Mouse (Mus musculus): Measurements from ENCODE around the gene Klk1b4. TPM values are rescaled to one million over a fixed set of nuclear protein-coding genes. Genes with fewer than 3 reads are reported as not detected.
"Not testable (repeated sequence)": the region's sequence is repeated elsewhere in the genome, so short reads cannot be mapped to it uniquely, and the experiment has no call there.

Klk1b4 gene
- polyA plus RNA-seq, 1 experiment from 2014 or later = not detected

DNA sequence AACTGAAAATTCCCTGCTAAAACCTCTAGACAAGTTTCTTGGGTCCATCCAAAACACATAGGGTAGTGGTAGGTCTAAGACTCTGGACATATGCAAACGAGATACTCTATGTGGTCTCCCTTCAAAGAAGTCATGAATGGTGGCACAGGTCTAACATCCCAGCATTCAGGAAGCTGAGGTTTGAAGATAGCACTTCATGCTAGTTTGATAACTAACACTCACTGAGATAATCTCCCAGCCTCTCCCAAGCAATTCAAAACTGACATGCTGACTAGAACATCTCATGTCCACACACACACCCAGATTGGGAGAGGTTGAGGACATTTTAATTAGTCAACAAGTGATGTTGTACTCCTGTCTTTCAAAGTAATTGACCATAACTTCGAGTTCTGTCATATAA lies 32.7 kb downstream of the Klk1b4 start:
- Histone ChIP-seq H3K4me1 (peaks cover under 1% of the 10 kb centered on the region; the same call in 1 of the 2 replicates), H3K4me3 (no peak overlapping the region), H3K27ac (no peak overlapping the region), H3K4me2 (no peak overlapping the region), H3K36me3 (no peaks in the 10 kb centered on the region), H3K9ac (no peak overlapping the region), H3K9me3 (no peaks in the 10 kb centered on the region), H3K27me3 (no peaks in the 10 kb centered on the region)
- no peak for ATAC-seq (ENCODE audit: borderline replicate concordance, extremely low read depth, low FRiP score, low TSS enrichment)
- whole genome bisulfite sequencing = 32% methylated on average over 2 of the region's 2 CpGs

DNA sequence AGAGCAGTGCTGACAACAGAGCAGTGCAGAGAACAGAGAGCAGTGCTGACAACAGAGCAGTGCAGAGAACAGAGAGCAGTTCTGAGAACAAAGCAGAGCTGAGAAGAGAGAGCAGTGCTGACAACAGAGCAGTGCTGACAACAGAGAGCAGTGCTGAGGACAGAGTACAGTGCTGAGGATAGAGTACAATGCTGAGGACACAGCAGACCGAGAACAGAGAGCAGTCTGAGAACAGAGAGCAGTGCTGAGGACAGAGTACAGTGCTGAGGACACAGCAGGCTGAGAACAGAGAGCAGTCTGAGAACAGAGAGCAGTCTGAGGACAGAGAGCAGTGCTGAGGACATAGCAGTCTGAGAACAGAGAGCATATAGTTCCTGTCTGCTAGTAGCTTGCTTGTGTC lies 33.5 kb downstream of the Klk1b4 start:
- 33% methylated on average over 1 of the region's 1 CpGs for WGBS
- Histone ChIP-seq H3K36me3 (no peaks in the 10 kb centered on the region), H3K4me1 (peaks cover 7% of the 10 kb centered on the region; the same call in 1 of the 2 replicates), H3K4me2 (no peak overlapping the region), H3K9ac (no peak overlapping the region), H3K4me3 (no peak overlapping the region), H3K9me3 (no peaks in the 10 kb centered on the region), H3K27me3 (no peaks in the 10 kb centered on the region), H3K27ac (no peak overlapping the region)
- ATAC-seq (ENCODE audit: borderline replicate concordance, extremely low read depth, low FRiP score, low TSS enrichment) = no peak

DNA sequence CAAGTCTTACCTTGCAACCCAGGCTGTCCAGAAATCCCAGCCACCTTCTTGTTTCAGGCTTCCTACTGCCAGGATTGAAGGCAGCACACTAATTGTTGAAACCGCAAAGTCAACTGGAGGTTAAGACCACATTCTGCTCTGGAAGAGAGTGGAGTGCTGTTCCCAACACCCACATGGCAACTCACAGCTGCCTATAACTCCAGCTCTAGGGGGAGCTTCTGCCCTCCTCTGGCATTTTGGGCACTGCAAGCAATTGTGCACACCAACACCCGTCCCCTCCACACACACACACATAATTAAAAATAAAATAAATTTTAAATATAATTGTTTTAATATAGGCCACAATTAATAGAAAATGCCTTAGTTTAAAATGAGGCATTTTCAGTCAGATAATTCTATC lies 33.9 kb downstream of the Klk1b4 start:
- no peaks in the 10 kb centered on the region for H3K27me3 ChIP-seq
- WGBS = 61% methylated on average over 2 of the region's 2 CpGs
- H3K27ac ChIP-seq = no peak overlapping the region
- no peak overlapping the region for H3K4me2 ChIP-seq
- H3K4me3 ChIP-seq = no peak overlapping the region
- no peak overlapping the region for H3K9ac ChIP-seq
- H3K9me3 ChIP-seq = no peaks in the 10 kb centered on the region
- ATAC-seq (ENCODE audit: borderline replicate concordance, extremely low read depth, low FRiP score, low TSS enrichment) = no peak
- no peaks in the 10 kb centered on the region for H3K36me3 ChIP-seq
- peaks cover 7% of the 10 kb centered on the region; the same call in 1 of the 2 replicates for H3K4me1 ChIP-seq

DNA sequence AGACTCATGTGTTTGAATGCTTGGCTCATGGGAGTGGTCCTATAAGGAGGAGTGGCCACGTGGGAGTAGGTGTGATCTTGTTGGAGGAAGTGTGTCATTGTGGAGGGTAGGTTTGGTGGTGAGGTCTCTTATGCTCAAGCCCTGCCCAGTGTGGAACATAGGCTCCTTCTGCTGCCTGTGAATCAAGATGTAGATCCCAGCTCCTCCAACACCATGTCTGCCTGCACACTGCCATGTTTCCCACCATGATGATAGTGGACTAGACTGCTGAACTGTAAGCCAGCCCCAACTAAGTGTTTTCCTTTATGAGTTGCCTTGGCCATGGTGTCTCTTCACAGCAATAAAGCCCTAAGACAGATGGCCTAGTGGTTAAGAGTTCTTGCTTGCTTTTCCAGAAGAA lies 36.8 kb downstream of the Klk1b4 start:
- H3K4me3 ChIP-seq = no peak overlapping the region
- H3K27me3 ChIP-seq = no peaks in the 10 kb centered on the region
- no peak overlapping the region for H3K4me2 ChIP-seq
- no peak for ATAC-seq (ENCODE audit: borderline replicate concordance, extremely low read depth, low FRiP score, low TSS enrichment)
- no peak overlapping the region for H3K27ac ChIP-seq
- H3K4me1 ChIP-seq = peaks cover 19% of the 10 kb centered on the region
- no peak overlapping the region for H3K9ac ChIP-seq
- H3K9me3 ChIP-seq = no peaks in the 10 kb centered on the region
- peaks cover 11% of the 10 kb centered on the region for H3K36me3 ChIP-seq
- 60% methylated on average over 1 of the region's 1 CpGs for WGBS

DNA sequence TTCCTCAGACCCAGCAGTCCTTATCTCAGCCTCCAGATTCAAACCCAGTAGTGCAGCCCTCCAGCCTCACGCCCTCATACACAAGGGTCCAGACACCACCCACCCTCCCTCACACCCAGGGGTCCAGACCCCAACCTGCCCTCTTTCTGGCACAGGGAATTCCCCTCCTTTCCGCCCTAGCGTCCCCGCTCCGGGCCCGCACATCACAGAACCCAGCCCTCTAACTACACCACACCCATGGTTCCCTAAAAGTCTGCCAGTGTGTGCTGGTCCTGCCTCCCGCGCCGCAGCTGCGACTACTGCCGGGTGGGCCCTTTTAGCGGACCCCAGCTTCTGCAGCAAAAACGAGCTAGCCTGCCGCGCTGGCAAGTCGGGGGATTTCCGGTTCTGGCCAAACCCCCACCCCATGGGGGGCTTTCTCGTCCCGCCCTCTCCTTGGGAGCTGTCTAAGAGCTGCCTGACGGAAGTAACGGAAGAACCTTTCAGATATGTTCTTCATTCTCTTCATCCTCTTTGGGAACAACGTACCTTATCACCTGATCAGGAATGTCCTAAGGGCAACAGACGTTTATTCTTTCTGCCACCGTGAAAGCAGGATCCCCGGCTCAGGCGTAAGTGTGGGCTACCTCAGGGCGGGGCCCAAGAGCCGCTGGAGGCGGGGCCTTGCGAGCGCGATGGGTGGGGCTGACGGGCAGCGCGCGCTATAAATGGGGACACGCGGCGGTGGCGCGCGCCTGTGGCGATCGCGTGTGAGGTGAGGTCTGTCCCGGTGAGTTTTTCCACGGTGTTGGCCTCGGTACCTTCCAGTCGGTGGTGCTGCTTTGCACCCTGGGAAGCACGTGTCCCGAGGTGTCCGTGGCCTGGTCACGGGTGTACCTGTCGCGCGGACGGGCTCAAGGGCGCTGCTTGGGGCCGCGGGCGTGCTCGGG lies 39.1 kb downstream of the Klk1b4 start, which contains the start of the genes 1700028J19Rik and 2410002F23Rik:
TSS of gene 1700028J19Rik (minus strand) at position 641 of the 929 bp plus-strand sequence.
TSS of gene 2410002F23Rik (plus strand) at position 668 of the 929 bp plus-strand sequence.
- H3K4me1 ChIP-seq = peaks cover 19% of the 10 kb centered on the region
- ATAC-seq (ENCODE audit: borderline replicate concordance, extremely low read depth, low FRiP score, low TSS enrichment) = peak; percentile 80
- H3K9me3 ChIP-seq = no peaks in the 10 kb centered on the region
- H3K36me3 ChIP-seq = peaks cover 31% of the 10 kb centered on the region
- peak within 1 kb of the TSS; percentile 99 for H3K4me3 ChIP-seq
- WGBS = under 1% methylated on average over 62 of the region's 62 CpGs
- peak within 1 kb of the TSS; percentile 63 for H3K4me2 ChIP-seq
- H3K27ac ChIP-seq = peak within 1 kb of the TSS; percentile 93
- peak within 1 kb of the TSS; percentile 91 for H3K9ac ChIP-seq
- no peaks in the 10 kb centered on the region for H3K27me3 ChIP-seq

DNA sequence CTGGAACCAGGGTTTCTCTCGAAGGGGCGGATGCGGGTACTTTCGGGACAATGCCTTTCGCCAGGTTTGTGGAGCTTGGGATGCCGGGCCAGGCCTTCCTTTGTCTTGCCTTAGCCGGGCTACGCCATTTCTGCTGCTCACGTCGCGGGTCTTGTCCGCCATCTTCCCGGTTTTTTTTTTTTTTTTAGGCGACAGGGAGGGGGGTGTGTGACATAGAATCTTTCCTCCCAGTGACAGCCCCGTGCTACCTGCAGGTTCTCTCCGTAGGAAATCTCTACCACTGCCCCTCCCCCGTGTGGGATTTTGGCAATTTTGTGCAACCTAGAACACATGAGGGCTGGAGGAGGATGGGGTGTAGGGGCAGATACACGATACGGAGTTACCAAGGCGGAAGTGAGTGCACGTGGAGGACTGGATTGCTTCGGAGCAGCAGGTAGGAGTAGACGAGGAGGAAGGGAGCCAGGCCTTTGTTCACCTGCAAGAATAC lies 39.8 kb downstream of the Klk1b4 start:
- peak; percentile 23; the same call in 1 of the 2 replicates for ATAC-seq (ENCODE audit: borderline replicate concordance, extremely low read depth, low FRiP score, low TSS enrichment)
- peak overlapping the region; percentile 91 for H3K9ac ChIP-seq
- peak overlapping the region; percentile 93 for H3K27ac ChIP-seq
- no peaks in the 10 kb centered on the region for H3K27me3 ChIP-seq
- under 1% methylated on average over 23 of the region's 23 CpGs for WGBS
- H3K36me3 ChIP-seq = peaks cover 33% of the 10 kb centered on the region
- H3K4me3 ChIP-seq = peak overlapping the region; percentile 99
- no peaks in the 10 kb centered on the region for H3K9me3 ChIP-seq
- peak overlapping the region; percentile 63 for H3K4me2 ChIP-seq
- peaks cover 19% of the 10 kb centered on the region for H3K4me1 ChIP-seq

DNA sequence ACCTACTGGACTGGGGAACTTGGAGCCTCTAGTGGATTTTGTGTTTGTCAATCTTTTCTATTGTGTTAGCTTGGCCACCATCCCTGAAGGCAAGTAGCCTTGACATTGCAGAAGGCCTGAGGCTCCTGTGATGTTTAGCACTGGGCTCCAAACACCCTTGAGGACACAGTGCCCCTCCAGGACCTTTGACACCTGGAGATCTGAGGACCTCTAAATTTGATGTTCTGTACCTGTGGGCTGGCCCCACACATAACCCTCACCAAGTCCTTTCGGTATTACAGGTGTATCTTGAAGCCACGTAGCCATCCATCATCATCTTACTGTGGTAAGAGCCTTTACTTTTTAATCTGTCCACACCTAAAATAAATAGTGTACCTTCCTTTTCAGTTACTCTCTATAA lies 40.7 kb downstream of the Klk1b4 start:
- H3K4me2 ChIP-seq = peak overlapping the region; percentile 63
- 75% methylated on average over 2 of the region's 2 CpGs for WGBS
- peak overlapping the region; percentile 99 for H3K4me3 ChIP-seq
- ATAC-seq (ENCODE audit: borderline replicate concordance, extremely low read depth, low FRiP score, low TSS enrichment) = no peak
- no peaks in the 10 kb centered on the region for H3K9me3 ChIP-seq
- H3K27ac ChIP-seq = no peak overlapping the region
- no peaks in the 10 kb centered on the region for H3K27me3 ChIP-seq
- H3K9ac ChIP-seq = peak overlapping the region; percentile 91; the same call in 1 of the 2 replicates
- peaks cover 19% of the 10 kb centered on the region for H3K4me1 ChIP-seq
- peaks cover 42% of the 10 kb centered on the region for H3K36me3 ChIP-seq

DNA sequence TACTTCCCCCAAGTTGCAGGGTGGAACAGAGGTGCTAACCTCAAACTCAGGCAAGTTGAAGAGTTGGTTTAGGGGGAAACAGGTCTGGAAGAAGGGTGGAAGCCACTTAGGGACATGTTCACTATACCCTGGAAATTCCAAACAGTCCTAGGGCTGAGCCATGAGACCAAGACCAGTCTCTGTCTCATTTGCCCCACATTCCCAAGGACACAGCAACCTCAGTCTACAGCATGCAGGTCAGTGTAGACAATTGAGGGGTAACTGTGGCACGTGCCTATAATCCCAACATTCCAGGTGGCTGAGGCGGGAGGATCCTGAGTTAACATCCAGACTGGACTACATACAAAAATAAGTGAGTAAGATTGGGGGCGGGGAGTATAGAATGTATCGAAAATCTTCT lies 42.0 kb downstream of the Klk1b4 start:
- peaks cover 44% of the 10 kb centered on the region for H3K36me3 ChIP-seq
- WGBS = 93% methylated on average over 4 of the region's 4 CpGs
- H3K9ac ChIP-seq = no peak overlapping the region
- no peak overlapping the region for H3K27ac ChIP-seq
- H3K9me3 ChIP-seq = no peaks in the 10 kb centered on the region
- no peaks in the 10 kb centered on the region for H3K27me3 ChIP-seq
- no peak overlapping the region for H3K4me3 ChIP-seq
- no peak for ATAC-seq (ENCODE audit: borderline replicate concordance, extremely low read depth, low FRiP score, low TSS enrichment)
- no peak overlapping the region for H3K4me2 ChIP-seq
- peaks cover 19% of the 10 kb centered on the region for H3K4me1 ChIP-seq

DNA sequence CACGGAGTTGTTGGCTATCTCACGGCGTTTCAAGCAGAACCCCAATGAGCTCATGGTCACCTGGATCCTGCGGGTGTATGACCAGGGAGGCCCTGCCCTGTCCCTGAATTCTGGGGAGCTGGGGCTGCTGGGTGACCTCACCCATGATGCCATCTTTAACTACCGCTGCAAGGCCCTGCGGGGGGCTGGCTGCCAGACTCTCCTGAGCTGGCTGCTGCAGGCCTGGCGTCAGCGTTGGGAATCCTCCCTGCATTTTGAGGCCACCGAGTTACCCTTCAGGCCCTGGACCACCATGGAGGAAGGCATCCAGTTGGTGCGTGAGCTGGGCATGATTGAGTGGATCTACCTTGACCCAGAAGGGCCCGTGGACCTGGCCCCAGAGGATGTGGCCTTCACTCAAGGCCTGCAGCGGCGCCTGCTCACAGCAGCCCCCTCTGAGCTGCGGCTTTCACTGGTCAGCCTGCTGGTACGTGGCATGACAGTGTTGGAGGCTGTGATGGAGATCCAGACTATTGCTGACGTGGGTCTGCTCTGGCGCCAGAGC lies 43.6 kb downstream of the Klk1b4 start:
- not testable (repeated sequence) for H3K27me3 ChIP-seq; H3K9ac ChIP-seq; ATAC-seq (ENCODE audit: borderline replicate concordance, extremely low read depth, low FRiP score, low TSS enrichment); H3K9me3 ChIP-seq; H3K4me2 ChIP-seq; H3K4me3 ChIP-seq; H3K27ac ChIP-seq
- Histone ChIP-seq H3K4me1 (peaks cover 12% of the 10 kb centered on the region), H3K36me3 (peaks cover 44% of the 10 kb centered on the region)
- WGBS = 83% methylated on average over 17 of the region's 17 CpGs

DNA sequence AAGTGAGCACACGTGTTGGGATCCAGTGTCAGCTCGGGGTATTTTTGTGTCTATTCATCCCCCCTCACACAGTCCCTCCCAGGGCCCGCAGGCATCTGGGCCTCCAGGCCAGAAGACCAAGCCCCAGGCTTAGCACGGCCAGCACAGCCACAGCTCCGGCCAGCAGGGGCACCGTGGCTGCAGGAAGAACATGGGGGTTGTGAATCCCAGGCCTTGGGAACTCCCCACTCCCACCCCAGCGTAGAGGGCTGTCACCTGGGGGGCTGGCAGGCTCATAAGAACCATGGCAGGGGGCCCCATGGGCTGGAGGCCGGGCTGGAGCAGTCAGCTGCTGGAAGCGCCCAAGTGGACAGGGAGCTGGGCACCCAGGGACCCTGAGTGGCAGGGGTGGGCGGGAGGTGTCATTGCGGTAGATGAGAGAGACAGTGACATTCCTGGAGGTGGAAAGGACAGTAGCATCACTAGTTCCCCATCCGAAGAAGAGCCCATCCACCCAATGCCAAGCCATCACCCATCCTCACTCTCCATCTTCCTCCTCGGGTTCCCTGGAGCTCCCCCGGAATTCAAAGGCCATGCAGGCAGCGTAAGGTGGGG lies 45.9 kb downstream of the Klk1b4 start:
- no peak overlapping the region for H3K4me2 ChIP-seq
- no peaks in the 10 kb centered on the region for H3K9me3 ChIP-seq
- no peak overlapping the region for H3K9ac ChIP-seq
- H3K4me1 ChIP-seq = peaks cover 4% of the 10 kb centered on the region
- WGBS = 59% methylated on average over 15 of the region's 15 CpGs
- H3K4me3 ChIP-seq = no peak overlapping the region
- H3K36me3 ChIP-seq = peaks cover 40% of the 10 kb centered on the region
- 0 out of 2 replicates have a peak, but pooled peaks have one; percentile 3 for ATAC-seq (ENCODE audit: borderline replicate concordance, extremely low read depth, low FRiP score, low TSS enrichment)
- H3K27ac ChIP-seq = no peak overlapping the region
- no peaks in the 10 kb centered on the region for H3K27me3 ChIP-seq

DNA sequence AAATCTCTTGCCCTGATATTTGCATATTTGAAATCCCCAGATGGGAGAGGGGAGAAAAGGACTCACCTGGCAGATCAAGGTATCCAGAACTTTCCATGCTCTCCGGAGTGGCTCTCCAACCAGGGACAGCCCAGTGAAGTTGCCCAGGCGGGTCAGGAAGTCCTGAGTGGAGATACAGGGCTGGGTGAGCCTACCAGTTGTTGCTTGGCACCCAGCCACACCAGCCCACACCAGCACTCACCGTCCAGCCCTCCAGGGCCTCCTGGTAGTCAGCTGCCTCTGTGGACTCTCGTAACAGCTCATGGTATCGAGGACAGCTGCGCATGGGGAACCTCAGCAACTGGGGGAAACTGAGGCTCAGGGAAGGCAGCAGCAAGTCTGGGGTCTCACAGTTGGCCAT lies 47.7 kb downstream of the Klk1b4 start:
- H3K27ac ChIP-seq = no peak overlapping the region
- no peak overlapping the region for H3K9ac ChIP-seq
- H3K4me1 ChIP-seq = no peaks in the 10 kb centered on the region
- ATAC-seq (ENCODE audit: borderline replicate concordance, extremely low read depth, low FRiP score, low TSS enrichment) = no peak
- H3K9me3 ChIP-seq = no peaks in the 10 kb centered on the region
- H3K4me3 ChIP-seq = no peak overlapping the region
- peaks cover 24% of the 10 kb centered on the region for H3K36me3 ChIP-seq
- H3K4me2 ChIP-seq = no peak overlapping the region
- H3K27me3 ChIP-seq = no peaks in the 10 kb centered on the region
- 68% methylated on average over 6 of the region's 6 CpGs for WGBS

Measured in lung, embryonic 15.5 days (tissue).